Mouse (Mus musculus): ENCODE measurements around the gene Fuca1.

Gene Fuca1

DNA sequence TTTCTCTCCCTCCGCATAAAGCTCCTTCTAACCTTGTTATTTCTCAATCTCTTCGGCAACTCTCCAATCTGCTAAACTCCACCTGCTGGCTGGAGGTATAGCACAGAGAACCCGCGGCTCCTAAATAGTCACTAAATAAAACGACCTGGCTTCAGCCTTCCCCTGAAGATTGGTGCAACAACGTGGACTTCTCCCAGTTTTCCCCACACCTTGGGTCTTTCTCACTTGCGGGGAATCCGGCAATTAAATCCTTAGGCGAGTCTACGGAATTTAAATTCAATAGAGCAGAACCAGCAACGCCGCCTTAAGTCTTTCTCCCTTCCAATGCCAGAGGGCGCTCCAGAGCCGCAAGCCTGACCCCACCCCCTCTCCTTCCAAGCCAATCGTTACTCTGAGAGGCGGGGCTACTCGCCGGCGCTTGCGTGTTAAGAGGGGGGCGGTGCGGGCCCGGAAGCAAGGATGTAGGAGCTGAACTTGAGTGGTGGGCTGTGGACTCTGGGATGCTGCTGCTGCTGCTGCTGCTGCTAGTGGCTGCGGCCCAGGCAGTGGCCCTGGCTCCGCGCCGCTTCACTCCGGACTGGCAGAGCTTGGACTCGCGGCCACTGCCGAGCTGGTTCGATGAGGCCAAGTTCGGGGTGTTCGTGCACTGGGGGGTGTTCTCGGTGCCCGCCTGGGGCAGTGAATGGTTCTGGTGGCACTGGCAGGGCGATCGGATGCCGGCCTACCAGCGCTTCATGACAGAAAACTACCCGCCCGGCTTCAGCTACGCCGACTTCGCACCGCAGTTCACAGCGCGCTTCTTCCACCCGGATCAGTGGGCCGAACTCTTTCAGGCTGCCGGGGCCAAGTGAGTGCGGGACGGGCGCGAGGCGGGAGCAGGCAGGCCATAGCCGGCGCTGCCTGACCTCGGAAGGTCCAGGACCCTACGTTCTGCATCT lies at the start of gene Fuca1:
TSS of gene Fuca1 (plus strand) at position 432 of the 938 bp plus-strand sequence.
- DNase-seq (ENCODE audit: low read depth, low spot score) = peak; percentile 98

DNA sequence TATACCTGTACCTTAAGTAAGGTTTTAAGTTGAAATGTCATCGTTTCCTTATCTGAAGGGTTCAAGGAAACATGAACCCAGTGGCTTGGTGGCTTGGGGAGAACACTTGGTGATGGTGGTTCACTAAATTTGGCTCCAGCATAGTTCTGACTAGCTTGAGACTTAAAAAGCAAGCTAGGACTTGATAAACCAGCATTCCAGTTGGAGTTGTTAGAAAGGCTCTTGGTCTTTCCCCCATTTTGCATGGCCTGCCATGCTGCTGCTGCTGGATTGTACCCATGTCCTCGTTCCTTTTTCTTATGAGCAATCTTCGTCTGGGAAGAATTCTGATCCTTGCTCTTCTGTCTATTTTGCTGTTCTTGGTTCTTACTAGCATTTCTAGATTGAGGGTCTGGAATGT lies 48.5 kb upstream of the Fuca1 start:
- DNase-seq (ENCODE audit: low read depth, low spot score) = peak; percentile 13

DNA sequence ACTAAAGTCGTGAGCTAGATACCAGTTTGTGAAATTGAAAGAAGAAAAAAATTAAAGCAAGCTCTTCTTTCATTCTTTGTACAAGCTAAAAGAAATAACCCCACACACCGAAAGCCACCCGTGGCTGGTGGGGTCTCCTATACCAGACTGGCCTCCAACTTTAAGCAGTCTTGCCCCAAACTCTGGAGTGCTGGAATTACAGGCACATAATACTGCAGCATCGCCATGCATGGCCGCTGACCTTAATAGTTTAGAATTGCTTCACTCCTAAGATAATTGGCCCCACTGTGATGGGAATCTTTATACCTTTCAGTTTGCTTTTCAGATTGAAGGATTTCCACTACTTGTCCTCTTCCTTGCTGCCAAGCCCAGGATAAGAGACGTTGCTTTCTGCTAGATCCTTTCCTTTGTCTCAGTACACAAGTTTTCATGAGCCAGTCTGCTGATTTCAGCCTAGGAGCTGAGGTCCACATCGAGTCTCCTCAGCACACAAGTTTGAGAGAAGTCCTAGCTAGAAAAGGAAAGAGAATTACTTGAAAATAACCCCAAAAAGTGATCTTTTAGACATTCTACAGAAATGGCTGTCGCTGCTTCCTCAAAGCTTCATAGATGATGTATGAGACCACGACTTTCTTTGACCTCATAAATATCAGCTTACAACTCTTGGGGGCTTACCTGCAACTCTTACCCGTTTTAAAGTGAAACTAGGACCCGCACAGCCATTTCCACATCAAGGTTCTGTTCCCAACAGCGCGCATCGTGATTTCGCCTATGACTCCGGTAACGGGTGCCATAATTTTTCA lies 47.7 kb upstream of the Fuca1 start:
- DNase-seq (ENCODE audit: low read depth, low spot score) = no peak

DNA sequence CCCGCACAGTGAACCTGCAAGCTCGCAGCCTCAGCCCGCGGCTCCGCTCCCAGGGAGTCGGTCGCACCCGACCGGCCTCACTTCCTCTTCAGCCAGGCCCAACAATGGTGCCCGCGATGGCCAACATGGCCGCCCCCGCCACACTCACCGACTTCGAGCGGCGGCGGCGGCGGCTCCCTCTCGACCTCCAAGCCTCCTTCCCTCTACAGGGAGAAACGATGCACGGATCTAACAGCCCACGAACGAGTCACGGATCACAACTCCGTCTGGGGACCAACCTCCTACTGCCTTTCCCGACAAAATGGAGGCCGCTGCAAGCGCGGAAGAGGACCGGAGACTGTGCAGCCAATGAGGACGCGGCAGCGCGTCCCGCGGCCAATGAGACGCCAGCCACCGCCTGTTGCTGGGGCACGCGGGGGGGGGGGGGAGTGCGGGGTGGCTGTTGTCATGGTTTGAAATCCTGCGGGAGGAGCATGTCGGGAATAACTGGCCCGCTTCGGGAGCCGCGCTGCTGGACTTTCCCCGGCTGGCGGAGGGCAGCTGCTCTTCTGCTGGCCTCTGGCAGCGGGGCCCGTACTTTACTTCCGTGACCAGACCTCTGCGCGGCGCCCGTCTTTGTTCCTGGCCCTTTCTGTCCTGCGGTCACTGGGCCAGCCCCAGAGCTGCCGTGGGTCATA lies 46.9 kb upstream of the Fuca1 start, which contains the start of gene Pnrc2:
TSS of gene Pnrc2 (minus strand) at position 325 of the 677 bp plus-strand sequence.
- DNase-seq (ENCODE audit: low read depth, low spot score) = peak; percentile 94

DNA sequence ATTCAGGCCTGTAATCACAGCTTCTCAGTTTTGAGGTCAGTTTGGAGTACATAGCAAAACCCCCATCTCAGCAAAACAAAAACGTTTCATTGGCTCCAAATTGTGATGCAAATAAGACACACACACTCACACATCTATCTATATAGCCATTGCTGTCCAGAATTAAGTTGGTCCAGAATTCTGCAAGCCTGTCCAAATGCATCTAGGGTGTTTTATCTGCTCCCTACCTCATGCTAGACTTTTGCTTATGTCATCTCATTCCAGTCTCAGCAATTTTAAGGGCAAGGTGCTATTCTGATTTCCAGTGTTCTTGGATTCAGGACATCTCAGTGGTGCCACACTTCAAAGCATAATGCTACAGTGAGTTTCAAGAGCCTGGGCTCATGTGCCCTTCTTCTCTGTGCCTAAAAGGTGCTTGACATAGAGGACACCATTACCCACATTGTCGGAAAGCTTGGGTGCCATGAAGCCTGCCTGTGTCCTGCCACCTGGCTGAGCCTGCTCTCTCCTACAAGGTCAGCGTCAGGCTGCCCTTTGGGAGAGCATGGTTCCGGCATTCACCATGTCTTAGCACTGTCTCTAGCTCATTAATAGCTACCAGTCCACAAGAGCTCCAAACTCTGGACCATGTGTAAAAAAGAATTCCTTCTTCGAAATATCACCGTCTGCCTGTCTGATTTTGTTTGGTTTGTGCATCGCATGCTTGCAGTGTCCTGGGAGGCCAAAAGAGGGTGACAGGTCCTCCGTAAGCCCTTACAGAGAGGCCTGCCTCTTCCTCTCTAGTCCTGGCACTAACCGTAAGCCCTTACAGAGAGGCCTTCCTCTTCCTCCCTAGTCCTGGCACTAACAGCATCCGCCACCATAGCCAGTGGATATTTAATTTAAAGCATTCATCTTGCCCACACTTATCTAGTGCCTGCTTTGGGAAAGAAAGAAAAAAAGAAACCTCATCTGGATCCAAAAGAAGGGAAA lies 45.7 kb upstream of the Fuca1 start:
- peak; percentile 28 for DNase-seq (ENCODE audit: low read depth, low spot score)

DNA sequence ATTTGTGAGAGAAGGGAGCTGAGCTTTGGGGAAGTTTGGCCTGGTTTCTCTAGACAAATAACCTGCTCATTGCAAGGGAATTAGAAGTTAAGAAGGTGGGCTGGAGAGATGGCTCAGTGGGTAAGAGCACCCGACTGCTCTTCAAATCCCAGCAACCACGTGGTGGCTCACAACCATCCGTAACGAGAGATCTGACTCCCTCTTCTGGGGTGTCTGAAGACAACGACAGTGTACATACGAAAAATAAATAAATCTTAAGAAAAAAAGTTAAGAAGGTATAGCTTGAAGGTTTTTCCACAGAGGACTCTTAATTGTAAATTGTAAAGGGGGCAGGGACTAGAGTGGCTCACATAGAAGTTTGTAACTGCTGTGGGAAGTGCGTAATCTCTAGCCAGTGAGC lies 45.0 kb upstream of the Fuca1 start:
- peak; percentile 59 for DNase-seq (ENCODE audit: low read depth, low spot score)

DNA sequence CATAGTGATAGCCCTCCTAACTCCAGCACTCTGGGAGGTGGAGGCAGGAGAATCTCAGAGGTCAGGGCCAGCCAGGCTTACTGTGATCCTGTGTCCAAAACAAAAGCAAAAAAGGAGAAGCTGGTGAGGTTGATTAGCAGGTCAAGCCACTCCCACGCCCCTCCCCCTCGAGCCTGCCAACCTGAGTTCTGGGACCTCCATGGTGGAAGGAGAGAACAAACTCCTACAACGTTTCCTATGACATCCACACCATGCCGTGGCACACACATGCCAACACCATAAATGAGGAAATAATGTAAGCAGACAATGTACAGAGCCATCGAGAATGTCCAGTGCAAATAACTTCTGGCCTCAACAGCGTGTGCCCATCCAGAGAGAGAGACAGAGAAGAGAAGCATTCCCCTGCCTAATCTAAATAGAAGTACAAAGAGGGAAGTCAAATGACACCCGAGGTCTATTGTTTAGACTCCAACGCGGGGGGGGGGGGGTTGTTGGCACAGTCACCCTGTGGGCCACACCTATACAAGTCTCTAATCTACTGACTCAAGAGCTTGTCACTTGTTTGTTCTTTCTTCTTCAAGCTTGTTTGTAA lies 44.4 kb upstream of the Fuca1 start:
- DNase-seq (ENCODE audit: low read depth, low spot score) = peak; percentile 56

DNA sequence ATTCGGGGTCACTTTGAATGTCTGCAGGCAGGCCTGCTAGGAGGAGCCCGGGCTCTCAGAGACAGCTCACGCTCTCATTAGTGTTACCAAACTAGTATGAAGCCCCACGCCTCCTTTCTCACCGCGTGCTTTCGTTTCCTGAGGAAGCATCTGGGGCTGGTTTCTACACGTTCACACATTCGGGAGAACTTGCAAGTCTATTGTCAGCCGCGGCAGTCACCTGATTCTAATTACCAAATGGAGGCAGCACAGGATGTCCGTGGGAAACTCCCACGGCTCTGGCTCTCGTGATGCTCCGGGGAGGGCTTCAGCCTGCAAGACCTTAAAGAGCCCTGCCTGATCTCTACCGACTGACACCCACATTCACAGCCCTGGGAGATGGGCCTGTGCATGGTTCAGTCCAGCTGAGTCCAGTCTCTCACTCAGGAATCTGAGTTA lies 43.9 kb upstream of the Fuca1 start:
- DNase-seq (ENCODE audit: low read depth, low spot score) = peak; percentile 95

DNA sequence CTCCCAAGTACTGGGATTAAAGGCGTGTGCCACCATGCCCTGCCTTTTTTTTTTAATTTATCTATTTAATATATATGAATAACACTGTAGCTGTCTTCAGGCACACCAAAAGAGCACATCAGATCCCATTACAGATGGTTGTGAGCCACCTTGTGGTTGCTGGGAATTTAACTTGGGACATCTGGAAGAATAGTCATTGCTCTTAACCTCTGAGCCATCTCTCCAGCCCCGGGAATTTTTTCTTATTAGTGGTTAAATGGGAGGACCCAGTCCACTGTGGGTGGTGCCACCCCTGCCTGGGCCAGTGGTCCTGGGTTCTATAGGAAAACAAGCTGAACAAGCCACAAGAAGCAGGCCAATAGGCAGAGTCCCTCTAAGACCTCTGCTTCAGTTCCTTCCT lies 42.8 kb upstream of the Fuca1 start:
- peak; percentile 11 for DNase-seq (ENCODE audit: low read depth, low spot score)

DNA sequence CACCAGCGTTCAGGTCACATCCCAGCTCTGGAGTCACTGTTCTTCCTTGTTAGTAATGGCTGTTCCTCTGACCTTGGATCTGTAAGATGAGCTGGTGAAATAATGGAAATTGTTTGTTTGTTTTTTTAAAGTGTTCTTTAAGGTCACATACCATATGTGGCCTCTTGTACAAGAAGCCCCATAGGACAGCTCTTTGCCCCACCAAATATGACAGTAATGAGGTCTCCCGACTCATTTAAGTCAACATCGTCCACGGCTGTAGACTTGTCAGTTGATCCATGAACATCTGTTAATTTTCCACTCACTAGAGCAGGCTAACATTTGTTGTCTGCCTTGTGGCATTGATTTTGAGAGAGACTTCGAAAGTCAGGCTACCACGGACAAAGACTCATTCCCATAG lies 41.5 kb upstream of the Fuca1 start:
- no peak for DNase-seq (ENCODE audit: low read depth, low spot score)

DNA sequence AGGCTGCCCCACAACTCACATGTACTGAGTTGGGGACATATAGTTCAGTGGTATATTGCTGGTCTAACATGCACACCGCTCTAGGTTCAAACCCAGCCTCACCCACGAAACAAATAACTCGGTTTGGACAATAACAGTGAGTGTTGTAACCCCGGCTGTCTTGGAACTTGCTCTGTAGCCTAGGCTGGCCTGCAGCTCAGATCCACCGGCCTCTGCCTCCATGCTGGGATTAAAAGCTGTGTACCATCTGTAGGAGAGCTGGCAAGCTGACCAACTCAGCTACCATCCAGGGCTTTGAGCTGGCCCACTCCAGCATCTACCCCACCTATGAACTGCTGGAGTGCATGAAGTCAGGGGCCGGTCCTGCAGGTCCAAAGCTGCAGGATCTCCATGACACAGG lies 40.5 kb upstream of the Fuca1 start:
- no peak for DNase-seq (ENCODE audit: low read depth, low spot score)

DNA sequence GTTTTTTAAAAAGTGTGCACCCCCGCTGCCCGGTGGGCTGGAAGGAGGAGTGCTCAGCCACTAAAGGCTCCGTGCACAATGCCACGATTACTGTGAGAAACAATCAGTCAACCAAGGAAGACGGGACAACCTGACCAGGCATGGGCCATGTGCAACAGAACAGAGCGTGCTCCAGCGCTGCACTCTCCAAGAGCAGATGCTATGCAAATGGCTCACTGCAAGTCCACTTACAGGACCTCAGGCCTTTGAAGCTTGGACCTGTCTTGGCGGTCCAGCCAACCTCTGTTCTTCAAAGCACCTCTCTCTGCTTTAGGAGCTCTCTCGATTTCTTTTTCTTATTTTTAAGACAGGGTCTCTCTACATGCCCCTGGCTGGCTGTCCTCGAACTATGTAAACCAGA lies 40.0 kb upstream of the Fuca1 start:
- no peak for DNase-seq (ENCODE audit: low read depth, low spot score)

DNA sequence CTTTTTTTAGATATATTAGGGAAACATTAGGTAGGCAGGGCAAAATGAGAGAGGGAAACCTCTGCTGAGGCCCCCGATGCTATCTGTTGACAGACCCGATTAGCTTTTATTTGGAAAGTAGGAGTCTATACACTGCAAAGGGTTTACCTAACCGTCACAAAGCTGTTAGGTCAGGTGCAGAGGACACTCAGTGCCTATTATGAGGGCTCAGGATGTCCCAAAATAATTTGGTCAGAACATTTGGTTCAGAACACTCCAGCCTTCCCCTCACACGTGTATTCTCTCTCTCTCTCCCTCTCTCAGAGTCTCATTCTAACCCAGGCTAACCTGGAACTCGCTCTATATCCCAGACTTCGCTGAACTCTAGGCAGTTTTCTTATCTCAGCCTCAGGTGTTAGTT lies 38.5 kb upstream of the Fuca1 start:
- DNase-seq (ENCODE audit: low read depth, low spot score) = no peak

DNA sequence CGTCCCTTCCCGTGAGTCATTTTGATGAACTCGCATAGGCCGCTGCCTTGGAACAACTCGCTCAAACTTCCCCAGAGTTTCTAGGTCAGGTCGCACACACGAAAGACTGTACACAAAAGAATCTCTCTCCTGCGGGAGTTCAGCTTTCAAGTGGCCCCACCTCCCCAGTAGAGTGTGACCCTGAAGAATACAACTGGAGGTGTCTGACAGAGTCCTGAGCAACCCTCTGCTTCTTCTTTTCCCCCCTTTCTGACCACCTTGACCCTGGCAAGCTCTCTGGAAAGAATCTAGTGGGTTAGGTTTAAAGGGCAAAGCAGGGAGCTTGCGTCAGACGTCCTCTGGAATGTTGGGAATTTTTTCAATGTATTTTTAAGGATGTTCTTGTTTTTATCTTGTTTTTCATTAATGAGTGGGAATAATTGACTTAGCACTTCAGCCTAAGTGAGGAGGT lies 37.1 kb upstream of the Fuca1 start:
- DNase-seq (ENCODE audit: low read depth, low spot score) = no peak

DNA sequence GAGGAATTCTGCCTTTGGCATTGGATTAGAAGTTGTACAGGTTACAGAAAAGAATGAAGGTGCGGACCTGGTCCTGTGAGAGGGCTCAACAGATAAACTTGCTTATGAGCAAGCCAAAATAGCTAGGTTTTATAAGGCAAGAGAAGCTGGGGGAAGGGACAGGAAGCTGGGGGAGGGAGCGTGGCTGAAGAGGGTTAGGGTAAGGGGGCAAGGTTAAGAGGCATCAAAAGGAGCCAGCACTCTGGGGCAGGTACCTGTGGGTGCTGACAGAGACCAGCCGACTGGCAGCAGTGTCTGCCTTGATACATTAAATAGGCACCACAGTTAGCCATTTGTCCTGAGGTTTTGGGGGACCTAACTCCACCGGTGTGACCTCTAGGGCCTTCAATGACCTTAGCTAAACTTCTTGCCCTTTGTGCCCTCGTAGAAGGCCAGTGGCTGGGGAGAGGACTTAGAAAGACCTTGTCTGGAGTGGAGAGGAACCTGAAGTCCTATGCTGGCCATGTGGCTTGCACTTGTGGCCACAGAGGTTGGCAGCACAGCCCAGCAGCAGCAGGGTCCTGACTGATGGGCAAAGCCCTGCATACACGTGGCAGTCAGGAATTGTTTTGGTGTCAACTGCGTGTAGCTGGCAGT lies 36.5 kb upstream of the Fuca1 start:
- DNase-seq (ENCODE audit: low read depth, low spot score) = peak; percentile 56

DNA sequence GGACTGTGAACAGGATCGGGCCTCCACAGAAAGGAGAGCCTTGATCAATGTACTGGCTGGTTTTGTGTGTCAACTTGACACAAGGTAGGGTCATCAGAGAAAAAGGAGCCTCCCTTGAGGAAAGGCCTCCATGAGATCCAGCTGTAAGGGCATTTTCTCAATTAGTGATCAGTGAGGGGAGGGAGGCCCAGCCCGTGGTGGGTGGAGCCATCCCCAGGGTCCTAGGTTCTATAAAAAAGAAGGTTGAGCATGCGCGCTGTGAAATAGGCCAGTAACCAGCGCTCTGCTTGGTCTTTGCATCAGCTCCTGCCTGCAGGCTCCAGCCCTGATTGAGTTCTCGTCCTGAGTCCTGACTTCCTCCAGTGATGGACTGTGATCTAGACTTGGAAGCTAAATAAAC lies 36.0 kb upstream of the Fuca1 start:
- no peak for DNase-seq (ENCODE audit: low read depth, low spot score)

DNA sequence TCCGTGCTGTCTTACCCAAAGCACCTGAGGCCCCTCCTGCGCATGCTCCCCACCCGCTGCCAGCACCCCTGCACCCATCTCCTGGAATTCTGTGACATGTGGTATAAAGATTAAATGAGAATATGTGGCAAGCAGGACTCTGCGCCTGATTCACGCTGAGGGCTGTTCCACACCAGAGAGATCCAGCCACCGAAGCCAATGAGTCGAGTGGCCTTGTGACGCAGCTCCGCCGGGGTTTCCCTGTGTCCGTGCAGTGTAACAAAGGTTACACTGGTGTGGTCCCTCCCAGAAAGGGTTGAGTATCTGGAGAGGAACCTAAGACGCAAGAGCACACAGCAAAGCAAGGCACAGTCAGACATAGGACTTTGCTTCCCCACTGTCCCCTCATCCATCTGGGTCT lies 34.9 kb upstream of the Fuca1 start:
- no peak for DNase-seq (ENCODE audit: low read depth, low spot score)

DNA sequence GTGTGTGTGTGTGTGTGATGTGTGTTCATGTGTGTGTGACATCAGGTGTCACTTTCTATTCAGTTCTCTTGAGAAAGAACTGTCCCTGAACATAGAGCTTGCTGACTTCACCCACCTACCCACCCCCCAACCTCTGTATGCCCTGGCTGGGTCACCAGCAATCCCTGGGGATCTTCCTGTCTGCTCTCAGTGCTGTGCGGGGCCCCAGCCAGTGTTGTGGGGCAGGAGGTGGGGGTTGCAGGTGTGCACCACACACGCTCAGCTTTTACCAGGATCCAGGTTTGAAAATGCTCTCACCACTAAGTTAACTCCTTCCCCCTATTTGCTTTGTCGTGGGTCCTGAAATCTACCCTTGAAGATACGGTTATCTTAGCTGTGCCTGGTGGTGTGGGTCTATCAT lies 34.4 kb upstream of the Fuca1 start:
- no peak for DNase-seq (ENCODE audit: low read depth, low spot score)

DNA sequence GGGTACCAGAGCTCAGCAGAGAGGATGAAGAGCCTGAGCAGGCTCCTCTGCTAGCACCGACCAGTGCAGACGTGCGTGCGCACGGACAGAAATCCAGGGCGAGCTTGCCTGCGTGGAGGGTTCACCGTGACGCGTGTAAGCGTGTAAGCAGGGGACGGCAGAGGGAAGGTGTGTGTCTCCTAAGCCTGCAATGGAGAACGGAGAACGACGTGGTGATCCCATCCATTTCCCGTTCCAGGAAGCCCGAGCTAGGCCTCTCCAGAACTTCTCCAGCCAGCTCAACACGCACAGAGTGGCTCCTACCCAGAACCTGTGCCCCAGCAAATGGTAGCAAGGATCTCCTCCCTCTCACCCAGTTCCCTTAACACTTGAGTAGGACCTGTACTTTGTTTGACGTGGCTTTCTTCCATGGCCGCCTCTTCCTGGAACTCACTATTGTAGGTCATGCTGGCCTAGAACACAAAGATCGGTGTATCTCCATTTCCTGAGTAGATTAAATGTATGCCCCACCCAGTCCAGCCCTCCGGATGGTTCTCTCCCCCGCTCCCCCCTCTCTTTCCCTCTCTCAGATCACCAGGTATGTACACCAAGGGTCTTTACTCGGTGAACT lies 32.0 kb upstream of the Fuca1 start:
- no peak for DNase-seq (ENCODE audit: low read depth, low spot score)

Data from CD4-positive, CD25-positive, alpha-beta regulatory T cell, adult 2 months (primary cell).